Mouse (Mus musculus) ovary, adult 10 weeks (tissue): Measurements from ENCODE around the gene Sla2. TPM values are rescaled to one million over a fixed set of nuclear protein-coding genes. Genes with fewer than 3 reads are reported as not detected.

Experiments
- polyA plus RNA-seq: library from polyadenylated mRNA; stranded (reverse); fragments of 350-450 nt; fragmentation: Illumina TruSeq; extraction: RNeasy Lipid Tissue Mini Kit (QIAGEN cat#74804); gene quantifications from one replicate; pipeline ENCODE4 v1.2.3, GENCODE M21; 2014

Gene Sla2
- 0.63 TPM for polyA plus RNA-seq

GRCm38 (mm10) chr2:156887017-156887416, at the start of gene Sla2:
Gene Sla2, minus strand, starts transcription at chr2:156887192.

GRCm38 (mm10) chr2:156862772-156863486, 24.1 kb downstream of the Sla2 start, which contains the start of gene Rab5if:
Gene Rab5if, plus strand, starts transcription at chr2:156863128.

GRCm38 (mm10) chr2:156857835-156858234, 29.2 kb downstream of the Sla2 start, which contains the start of gene 4930518I15Rik:
Gene 4930518I15Rik, minus strand, starts transcription at chr2:156857946.

GRCm38 (mm10) chr2:156839319-156840191, 47.4 kb downstream of the Sla2 start, which contains the start of gene Tgif2:
Gene Tgif2, plus strand, starts transcription at chr2:156840007.

Other genes with a start within 250 kb of the Sla2 start
- 19.7 TPM for gene Myl9, start 111.8 kb downstream of the Sla2 start, polyA plus RNA-seq
- gene Tgif2, start 47.2 kb downstream of the Sla2 start, polyA plus RNA-seq: 9.9 TPM
- 0.94 TPM for gene 4930518I15Rik, start 29.2 kb downstream of the Sla2 start, polyA plus RNA-seq
- gene Rab5if, start 24.1 kb downstream of the Sla2 start, polyA plus RNA-seq: 113 TPM
- gene Ndrg3, start 104.9 kb upstream of the Sla2 start, polyA plus RNA-seq: 45.0 TPM
- gene Dsn1, start 120.0 kb upstream of the Sla2 start, polyA plus RNA-seq: 30.4 TPM
- gene Soga1, start 192.1 kb upstream of the Sla2 start, polyA plus RNA-seq: 2.0 TPM
- gene Tldc2, start 199.9 kb upstream of the Sla2 start, polyA plus RNA-seq: not detected
- gene Samhd1, start 248.1 kb upstream of the Sla2 start, polyA plus RNA-seq: 142 TPM